Mouse (Mus musculus): Measurements from ENCODE around the gene Smarcb1. TPM values are rescaled to one million over a fixed set of nuclear protein-coding genes. Genes with fewer than 3 reads are reported as not detected.

The Smarcb1 gene
- 10 to 100 TPM; 55.0 to 60.2 TPM for total RNA-seq (2021)
- long read RNA-seq, experiment 1, transcript Smarcb1-201 (9 exons, 1,660 nt), result major isoform, 49 of 90 reads
- long read RNA-seq, experiment 1, transcript Smarcb1-202 (9 exons, 1,622 nt), result minor isoform, 30 of 90 reads
- long read RNA-seq, experiment 1, partial matches to known transcripts, result 10 of 90 reads
- long read RNA-seq, experiment 1, other reads (novel, unspliced or antisense), result 1 of 90 reads
- long read RNA-seq, experiment 2, transcript Smarcb1-201 (9 exons, 1,660 nt), result major isoform, 59 of 106 reads
- long read RNA-seq, experiment 2, transcript Smarcb1-202 (9 exons, 1,622 nt), result minor isoform, 35 of 106 reads
- long read RNA-seq, experiment 2, partial matches to known transcripts, result 9 of 106 reads
- long read RNA-seq, experiment 2, other reads (novel, unspliced or antisense), result 3 of 106 reads

- peak; percentile 89 to 96 for DNase-seq (ENCODE audit: low spot score in 2 of 2)
These were observed at the start of gene Smarcb1 for GRCm38 (mm10) chr10:75921026-75921725. Smarcb1 (minus strand) TSS chr10:75921617.

- DNase-seq (ENCODE audit: low spot score in 2 of 2), result no peak
These were observed 33.0 kb upstream of the Smarcb1 start, which contains the start of gene Gm5134 for GRCm38 (mm10) chr10:75954381-75954811. Gm5134 (plus strand) TSS chr10:75954514.

DNA sequence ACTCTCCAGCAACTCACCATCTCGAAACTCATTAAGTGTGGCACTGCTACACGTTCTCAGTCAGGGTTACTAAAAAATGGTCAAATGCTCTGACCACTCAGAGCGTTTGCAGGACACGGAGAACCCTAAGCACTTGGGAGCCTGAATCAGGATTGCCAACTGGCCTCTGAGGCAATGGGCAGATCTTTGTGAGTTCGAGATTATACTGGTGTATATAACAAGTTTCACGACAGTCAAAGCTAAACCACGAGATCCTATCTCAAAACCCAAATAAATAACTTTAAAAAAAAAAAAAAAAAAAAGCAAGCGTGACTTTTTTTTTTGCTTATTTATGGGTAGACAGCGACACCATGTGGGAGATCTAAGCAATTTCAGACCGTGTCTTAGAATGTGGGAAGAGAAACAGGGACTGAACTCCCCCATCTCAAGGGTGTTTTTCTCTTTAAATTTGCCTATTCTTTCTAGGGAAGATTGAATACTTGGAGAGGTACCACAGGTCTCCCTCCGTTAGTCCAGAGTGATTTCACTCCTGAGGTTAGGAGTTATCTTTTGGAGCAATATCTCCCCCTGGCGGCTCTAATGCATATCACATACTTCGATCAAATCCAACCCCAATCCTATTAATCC, 30.1 kb upstream of the Smarcb1 start:
- no peak for DNase-seq (ENCODE audit: low spot score in 2 of 2)

GRCm38 (mm10) chr10:75950791-75951210, 29.4 kb upstream of the Smarcb1 start:
- DNase-seq (ENCODE audit: low spot score in 2 of 2), result no peak

GRCm38 (mm10) chr10:75949053-75950045, 27.9 kb upstream of the Smarcb1 start:
- DNase-seq (ENCODE audit: low spot score in 2 of 2), result no peak

DNA sequence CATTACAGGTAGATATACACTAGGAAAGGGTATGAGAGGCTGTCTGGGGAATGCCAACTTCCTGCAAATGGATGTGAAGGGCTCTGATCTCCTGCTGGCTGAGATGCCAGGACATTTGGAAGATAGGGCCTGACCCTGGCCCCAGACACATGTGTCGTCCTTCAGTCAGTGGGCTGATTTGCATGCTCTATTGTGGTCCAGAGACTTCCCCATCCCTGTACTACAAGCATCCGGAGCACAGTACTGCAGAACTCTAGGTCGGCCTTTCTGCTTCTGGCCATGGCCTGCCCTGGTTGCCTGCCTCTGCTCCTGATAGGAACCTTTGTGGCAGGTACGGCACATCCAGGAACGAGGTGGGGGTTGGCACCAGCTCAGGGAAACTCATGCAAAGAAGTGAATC, 26.7 kb upstream of the Smarcb1 start:
- peak in 1 of 2 experiments; percentile 6 for DNase-seq (ENCODE audit: low spot score in 2 of 2)

- peak in 1 of 2 experiments; percentile 5 for DNase-seq (ENCODE audit: low spot score in 2 of 2)
These were observed 24.5 kb upstream of the Smarcb1 start for GRCm38 (mm10) chr10:75945896-75946295.

- peak in 1 of 2 experiments; percentile 7 for DNase-seq (ENCODE audit: low spot score in 2 of 2)
These were observed 23.8 kb upstream of the Smarcb1 start for GRCm38 (mm10) chr10:75945213-75945612.

DNA sequence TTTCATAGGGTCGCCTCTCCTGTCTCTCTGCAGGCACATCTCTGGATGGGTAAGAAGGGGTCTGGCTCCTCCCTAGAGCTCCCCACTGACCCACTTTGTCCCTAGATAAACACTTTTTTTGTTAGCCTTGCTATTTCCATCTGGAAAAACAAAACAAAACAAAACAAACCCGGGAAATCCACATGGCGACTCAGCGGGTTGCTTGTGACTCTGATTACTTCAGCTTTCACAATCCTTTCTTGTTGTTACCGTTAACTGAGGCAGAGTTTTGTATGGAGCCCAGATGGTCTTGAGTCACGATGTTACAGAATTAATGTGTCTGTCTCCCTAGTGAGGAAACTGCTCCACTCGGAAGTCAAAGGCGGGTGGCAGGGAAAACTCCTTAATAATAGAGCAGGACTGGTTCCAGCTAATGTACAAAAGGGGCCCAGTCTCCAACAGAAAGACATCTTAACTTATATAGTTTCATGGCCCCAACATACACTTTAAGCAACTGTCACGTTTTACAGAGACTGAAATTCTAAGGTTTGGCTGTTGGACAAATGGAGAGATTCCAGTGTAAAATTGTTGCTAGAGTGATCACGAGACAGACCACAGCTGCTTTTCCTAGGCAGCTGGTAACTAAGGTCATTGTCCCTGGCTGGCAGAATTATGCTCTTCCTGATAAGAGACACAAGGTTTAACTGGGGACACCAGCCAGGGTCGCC, 22.8 kb upstream of the Smarcb1 start:
- DNase-seq (ENCODE audit: low spot score in 2 of 2), result peak in 1 of 2 experiments; percentile 14

- DNase-seq (ENCODE audit: low spot score in 2 of 2), result peak in 1 of 2 experiments; percentile 4
These were observed 21.5 kb upstream of the Smarcb1 start, which contains the start of gene Vpreb3 for GRCm38 (mm10) chr10:75942736-75943477. Vpreb3 (plus strand) TSS chr10:75943057.

DNA sequence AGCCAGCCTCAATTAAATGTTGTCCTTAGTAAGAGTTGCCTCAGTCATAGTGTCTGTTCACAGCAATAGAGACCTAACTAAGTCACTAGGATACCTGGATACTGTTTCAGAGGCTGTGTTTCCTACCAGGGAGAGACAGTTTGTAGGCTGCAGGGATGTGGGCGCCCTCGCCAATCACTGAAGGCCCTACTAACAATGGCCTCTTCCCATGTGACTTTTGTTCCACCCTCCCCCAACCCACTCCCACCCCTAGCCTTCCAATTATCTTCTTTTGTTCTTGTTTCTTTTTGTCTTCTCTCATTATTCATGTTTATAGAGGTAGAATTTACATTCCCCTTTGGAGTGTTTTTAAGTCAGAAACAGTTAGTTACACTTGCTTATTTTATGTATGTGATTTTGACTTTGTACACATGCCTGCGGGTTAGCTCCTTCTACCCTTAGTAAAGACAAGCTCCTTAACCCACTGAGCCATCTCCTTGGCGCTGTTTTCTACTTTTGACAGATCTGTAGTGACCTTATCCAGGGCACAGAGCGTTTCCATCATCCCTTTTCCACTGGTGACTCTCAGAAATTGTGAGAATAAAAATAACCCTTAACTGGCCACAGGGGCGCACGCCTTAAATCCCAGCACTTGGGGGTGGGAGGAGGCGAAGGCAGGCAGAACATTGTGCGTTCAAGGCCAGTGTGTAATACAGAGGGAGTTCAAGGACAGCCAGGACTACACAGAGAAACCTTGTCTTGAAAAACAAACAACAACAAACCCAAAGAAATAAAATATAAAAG, 19.8 kb upstream of the Smarcb1 start:
- no peak for DNase-seq (ENCODE audit: low spot score in 2 of 2)

DNA sequence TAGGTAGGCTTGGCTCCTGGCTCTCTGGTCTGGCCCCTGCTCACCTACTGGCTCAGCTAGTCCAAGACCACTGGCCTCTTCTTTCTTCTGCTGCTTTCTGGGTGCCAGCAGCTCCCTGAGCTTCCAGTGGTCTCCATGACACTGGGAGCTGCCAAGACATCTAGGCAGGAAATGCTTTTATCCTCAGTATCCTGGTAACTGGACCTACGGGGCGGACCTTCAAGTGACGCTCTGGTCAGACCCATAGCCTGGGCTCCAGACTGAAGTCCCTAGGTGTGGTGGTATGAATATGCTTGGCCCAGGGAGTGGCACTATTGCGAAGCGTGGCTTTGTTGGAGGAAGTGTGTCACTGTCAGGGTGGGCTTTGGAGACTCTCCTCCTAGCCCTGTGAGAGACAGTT, 19.1 kb upstream of the Smarcb1 start, which contains the start of gene Gm867:
Gene Gm867, minus strand, starts transcription at position 153 of the 400 bp plus-strand sequence.
- DNase-seq (ENCODE audit: low spot score in 2 of 2), result peak in 1 of 2 experiments; percentile 5

GRCm38 (mm10) chr10:75939481-75940234, 18.2 kb upstream of the Smarcb1 start:
- DNase-seq (ENCODE audit: low spot score in 2 of 2), result no peak

GRCm38 (mm10) chr10:75937851-75938643, 16.6 kb upstream of the Smarcb1 start:
- no peak for DNase-seq (ENCODE audit: low spot score in 2 of 2)

DNA sequence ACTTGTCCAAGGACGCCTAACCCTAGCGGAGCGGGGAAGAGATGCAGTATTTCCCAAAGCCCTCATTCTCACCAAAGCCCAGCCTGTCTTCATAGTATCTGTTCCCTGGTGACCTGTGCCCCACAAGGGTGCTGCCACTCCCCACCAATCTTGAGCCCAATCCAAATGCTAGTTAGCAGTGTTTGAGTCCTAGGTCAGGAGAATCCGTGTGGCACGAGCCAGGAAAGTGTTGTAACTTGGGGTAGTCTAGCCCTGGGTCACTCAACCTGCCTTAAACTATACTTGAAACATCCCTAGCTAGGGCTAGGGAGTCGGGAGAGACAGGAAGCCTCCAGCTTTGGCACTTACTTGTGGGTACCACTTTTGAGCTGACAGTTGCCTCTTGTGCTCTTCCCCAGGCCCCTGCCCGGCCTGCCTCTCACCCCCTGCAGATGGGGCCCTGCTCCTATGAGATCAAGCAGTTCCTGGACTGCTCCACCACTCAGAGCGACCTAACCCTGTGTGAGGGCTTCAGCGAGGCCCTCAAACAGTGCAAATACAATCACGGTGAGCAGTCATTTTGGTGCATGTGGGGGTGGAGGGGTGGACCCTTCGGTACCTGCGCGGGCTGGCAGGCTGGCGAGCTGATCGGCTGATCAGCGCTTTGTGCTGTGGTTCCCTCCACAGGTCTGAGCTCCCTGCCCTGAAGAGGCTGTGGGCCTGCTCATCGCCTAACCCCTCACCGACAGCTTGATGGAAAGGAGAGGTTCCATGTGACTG, 15.7 kb upstream of the Smarcb1 start:
- no peak for DNase-seq (ENCODE audit: low spot score in 2 of 2)
